11 mouse cellular contexts compared by ENCODE assay signal in genomic region chr16:76323594-76324307, GRCm38 (mm10). TPM values are rescaled to one million over a fixed set of nuclear protein-coding genes. Genes with fewer than 3 reads are reported as not detected.
A peak's percentile ranks its signal among the peaks of the same experiment; 100 is the strongest.
DNase-seq lines count a peak whose midpoint lies in the region; ATAC-seq lines count a peak whose summit lies in the region.
"Had no signal": no experiment of that assay in that cellular context is flagged by ENCODE, and none has a peak within 500 bp of the region (broad histone marks: within the 10 kb centered on the region; RNA-seq: fewer than 3 reads in every experiment).

No protein-coding gene starts in this region.

- no peaks in the 10 kb centered on the region for H3K27me3 ChIP-seq in heart, embryonic 16.5 days (ENCODE audit: control insufficient read depth, insufficient read depth, low read length)

- ATAC-seq in heart, embryonic 16.5 days (replicated peaks; ENCODE audit: extremely low read depth, insufficient read depth, low FRiP score) = no peak
- ATAC-seq in CD4-positive, CD25-positive, alpha-beta regulatory T cell, adult 4 months = peak; percentile 55
- ATAC-seq in common myeloid progenitor, adult 5-6 weeks (replicated peaks; ENCODE audit: low read depth, poor library complexity, severe bottlenecking) = peak; percentile 84
- ATAC-seq in megakaryocyte progenitor cell, adult 5-6 weeks (replicated peaks; ENCODE audit: poor library complexity) = peak; percentile 84

- H3K9ac ChIP-seq in heart, embryonic 16.5 days (ENCODE audit: low read length) = no peak overlapping the region

- peak overlapping the region; percentile 45 for H3K27ac ChIP-seq in heart, embryonic 16.5 days (ENCODE audit: low read length)

- no peak overlapping the region for H3K4me2 ChIP-seq in heart, embryonic 16.5 days (ENCODE audit: low read depth, low read length)
- H3K4me2 ChIP-seq: midbrain, embryonic 11.5 days had no signal

- 62% methylated on average over 4 of the region's 4 CpGs for WGBS in heart, embryonic 16.5 days

- peaks cover 28% of the 10 kb centered on the region for H3K4me1 ChIP-seq in heart, embryonic 16.5 days (ENCODE audit: control insufficient read depth, insufficient read depth, low read length)

- DNase-seq in heart, postnatal 36 days = no peak
- DNase-seq in left cerebral cortex, adult 8-10 months (ENCODE audit: low spot score in 2 of 2) = no peak
- no peak for DNase-seq in left cerebral cortex, adult 9 months (ENCODE audit: low spot score in 2 of 2)
- no peak for DNase-seq in left cerebral cortex, postnatal 36 days (ENCODE audit: low spot score in 2 of 2)
- DNase-seq: cerebellum, adult 9-10 months; kidney, postnatal 14 days had no signal

- no peak overlapping the region for H3K4me3 ChIP-seq in heart, embryonic 16.5 days (ENCODE audit: low read length)

- peaks cover 6% of the 10 kb centered on the region; the same call in 1 of the 2 replicates for H3K36me3 ChIP-seq in heart, embryonic 16.5 days (ENCODE audit: control insufficient read depth, insufficient read depth)

- H3K9me3 ChIP-seq in heart, embryonic 16.5 days (replicated peaks; ENCODE audit: control insufficient read depth, low read length) = no peaks in the 10 kb centered on the region

- intact Hi-C loops in heart, postnatal 36 days (cut with DNase I) = loop anchor here (2.0 kb wide), 1 partner anchor 29 kb away; no protein-coding TSS in a partner anchor
- intact Hi-C loops in left cerebral cortex, postnatal 36 days (cut with DNase I) = loop anchor here (5.0 kb wide), 1 partner anchor 49 kb away; the partner anchor contains the start of gene Nrip1

RNA-seq across cellular contexts. Expression of gene Nrip1, which starts 49.9 kb away (rescaled TPM):
- polyA plus RNA-seq in heart, embryonic 16.5 days (2015; fragmentation: Nextera tagmentation; extraction: Ambion mirVana) = 23.1 and 23.8 TPM in 2 replicates
- total RNA-seq in heart, postnatal 36 days (2021) = 10 to 100 TPM; 28.0 to 31.3 TPM
- 10 to 100 TPM; 42.3 to 52.8 TPM for polyA plus RNA-seq in CD4-positive, CD25-positive, alpha-beta regulatory T cell, adult 4 months (2017; shearing (Covaris generic))
- 46.7 and 48.3 TPM in 2 replicates for total RNA-seq in common myeloid progenitor, adult 5-6 weeks (2017)
- 18.5 and 24.2 TPM in 2 replicates for total RNA-seq in megakaryocyte progenitor cell, adult 5-6 weeks (2015)
- total RNA-seq in megakaryocyte progenitor cell, adult 5-6 weeks (2017) = 11.0 and 14.3 TPM in 2 replicates
- 10 to 100 TPM; 46.2 to 50.5 (median 48.1) TPM for total RNA-seq in left cerebral cortex, adult 8-10 months (2022)
- 10 to 100 TPM; 55.8 to 57.8 TPM for total RNA-seq in left cerebral cortex, postnatal 36 days (2021)
